Mouse (Mus musculus): ENCODE results near the gene 4933430I17Rik. TPM values are rescaled to one million over a fixed set of nuclear protein-coding genes. Genes with fewer than 3 reads are reported as not detected.
"Not testable (repeated sequence)": the region's sequence is repeated elsewhere in the genome, so short reads cannot be mapped to it uniquely, and the experiment has no call there.

The 4933430I17Rik gene
- polyA plus RNA-seq, 1 experiment from 2014 or later = 1.3 TPM

DNA sequence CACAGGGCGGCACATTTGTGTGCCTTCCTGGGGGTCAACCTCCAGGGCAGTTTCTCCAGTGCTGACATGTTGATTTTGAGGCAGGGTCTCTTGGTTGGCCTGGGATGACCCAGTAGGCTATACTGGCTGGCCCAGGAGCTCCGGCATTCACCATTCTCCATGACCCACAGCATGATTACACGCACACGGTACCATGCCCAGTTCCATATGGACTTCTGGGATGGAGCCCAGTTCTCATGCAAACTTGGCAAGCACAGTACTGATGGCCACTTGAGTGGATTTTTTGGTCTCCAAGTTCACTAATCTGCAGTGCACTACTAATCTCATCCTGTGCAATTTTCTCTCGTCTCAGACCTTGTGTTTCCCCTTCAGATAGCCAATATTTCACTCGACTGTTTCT, 42.5 kb downstream of the 4933430I17Rik start:
- DNase-seq (ENCODE audit: extremely low spot score, low spot score) = no peak
- no peak overlapping the region for H3K27ac ChIP-seq
- H3K27me3 ChIP-seq (ENCODE audit: poor library complexity, severe bottlenecking) = no peaks in the 10 kb centered on the region; the same call in 1 of the 2 replicates
- WGBS = 90% methylated on average over 6 of the region's 6 CpGs
- H3K36me3 ChIP-seq (replicated peaks) = no peaks in the 10 kb centered on the region
- no peaks in the 10 kb centered on the region for H3K9me3 ChIP-seq
- H3K4me3 ChIP-seq = no peak overlapping the region
- H3K4me1 ChIP-seq = no peaks in the 10 kb centered on the region

DNA sequence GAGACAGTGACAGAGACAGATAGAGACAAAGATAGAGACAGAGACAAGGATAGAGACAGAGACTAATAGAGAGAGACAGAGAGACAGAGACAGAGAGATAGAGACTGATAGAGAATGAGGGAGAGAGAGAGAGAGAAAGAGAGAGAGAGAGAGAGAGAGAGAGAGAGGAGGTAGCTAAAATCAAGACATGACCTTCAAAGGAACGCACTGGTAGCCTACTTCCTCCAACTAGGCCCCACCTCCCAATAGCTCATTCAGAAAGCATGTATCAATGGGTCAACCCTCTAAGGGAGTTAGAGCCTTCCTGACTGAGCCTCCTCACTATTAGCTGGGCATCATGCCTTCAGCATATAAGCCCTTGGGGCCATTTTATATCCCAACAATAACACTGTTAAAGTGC, 43.2 kb downstream of the 4933430I17Rik start:
- Histone ChIP-seq H3K9me3 (no peaks in the 10 kb centered on the region), H3K4me3 (no peak overlapping the region), H3K27ac (no peak overlapping the region), H3K27me3 (ENCODE audit: poor library complexity, severe bottlenecking) (no peaks in the 10 kb centered on the region; the same call in 1 of the 2 replicates), H3K4me1 (no peaks in the 10 kb centered on the region), H3K36me3 (replicated peaks) (no peaks in the 10 kb centered on the region)
- 85% methylated on average over 1 of the region's 1 CpGs for WGBS
- DNase-seq (ENCODE audit: extremely low spot score, low spot score) = no peak

DNA sequence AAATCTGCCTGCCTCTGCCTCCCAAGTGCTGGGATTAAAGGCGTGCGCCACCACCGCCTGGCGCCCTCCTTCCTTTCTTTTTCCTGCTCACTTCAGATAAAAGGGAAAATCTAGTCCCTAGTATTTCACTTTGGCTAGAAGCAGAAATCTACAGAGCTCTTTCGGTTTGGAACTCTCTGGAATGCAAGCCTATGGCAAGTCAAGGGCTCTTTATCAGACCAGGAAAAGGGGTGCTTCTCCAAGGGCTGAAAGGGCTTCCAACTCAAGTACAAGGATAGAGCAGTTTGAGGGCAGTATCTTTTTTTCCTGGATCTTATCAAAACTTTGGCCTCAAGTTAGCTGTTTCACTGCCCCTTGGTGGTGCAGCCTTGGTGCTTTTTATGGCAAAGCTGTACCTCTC, 44.4 kb downstream of the 4933430I17Rik start:
- Histone ChIP-seq H3K4me3 (no peak overlapping the region), H3K4me1 (no peaks in the 10 kb centered on the region), H3K9me3 (no peaks in the 10 kb centered on the region), H3K36me3 (replicated peaks) (no peaks in the 10 kb centered on the region), H3K27me3 (ENCODE audit: poor library complexity, severe bottlenecking) (no peaks in the 10 kb centered on the region; the same call in 1 of the 2 replicates), H3K27ac (no peak overlapping the region)
- 95% methylated on average over 5 of the region's 5 CpGs for WGBS
- DNase-seq (ENCODE audit: extremely low spot score, low spot score) = no peak

DNA sequence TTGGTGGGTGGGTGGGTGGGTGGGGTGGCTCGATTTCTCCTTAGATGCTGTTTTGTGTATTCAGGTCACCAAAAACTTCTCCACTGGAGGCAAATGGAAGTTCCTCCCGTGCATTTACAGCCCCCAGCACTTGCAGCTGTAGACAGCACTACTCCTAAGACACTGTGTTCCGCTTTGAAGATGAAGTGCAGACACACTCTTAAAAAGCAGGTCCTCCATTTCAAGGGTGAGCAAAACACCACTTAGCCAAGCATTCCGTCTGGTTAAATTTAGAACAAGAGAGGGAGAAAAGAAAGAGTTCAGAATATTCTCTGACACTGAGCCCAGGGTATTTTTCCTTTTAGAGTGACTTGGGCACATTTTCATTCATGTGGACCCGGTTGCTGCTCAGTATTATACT, 44.9 kb downstream of the 4933430I17Rik start:
- no peak for DNase-seq (ENCODE audit: extremely low spot score, low spot score)
- H3K27me3 ChIP-seq (ENCODE audit: poor library complexity, severe bottlenecking) = no peaks in the 10 kb centered on the region; the same call in 1 of the 2 replicates
- no peaks in the 10 kb centered on the region for H3K4me1 ChIP-seq
- H3K27ac ChIP-seq = no peak overlapping the region
- no peaks in the 10 kb centered on the region for H3K36me3 ChIP-seq (replicated peaks)
- H3K9me3 ChIP-seq = no peaks in the 10 kb centered on the region
- WGBS = 81% methylated on average over 5 of the region's 5 CpGs
- no peak overlapping the region for H3K4me3 ChIP-seq

DNA sequence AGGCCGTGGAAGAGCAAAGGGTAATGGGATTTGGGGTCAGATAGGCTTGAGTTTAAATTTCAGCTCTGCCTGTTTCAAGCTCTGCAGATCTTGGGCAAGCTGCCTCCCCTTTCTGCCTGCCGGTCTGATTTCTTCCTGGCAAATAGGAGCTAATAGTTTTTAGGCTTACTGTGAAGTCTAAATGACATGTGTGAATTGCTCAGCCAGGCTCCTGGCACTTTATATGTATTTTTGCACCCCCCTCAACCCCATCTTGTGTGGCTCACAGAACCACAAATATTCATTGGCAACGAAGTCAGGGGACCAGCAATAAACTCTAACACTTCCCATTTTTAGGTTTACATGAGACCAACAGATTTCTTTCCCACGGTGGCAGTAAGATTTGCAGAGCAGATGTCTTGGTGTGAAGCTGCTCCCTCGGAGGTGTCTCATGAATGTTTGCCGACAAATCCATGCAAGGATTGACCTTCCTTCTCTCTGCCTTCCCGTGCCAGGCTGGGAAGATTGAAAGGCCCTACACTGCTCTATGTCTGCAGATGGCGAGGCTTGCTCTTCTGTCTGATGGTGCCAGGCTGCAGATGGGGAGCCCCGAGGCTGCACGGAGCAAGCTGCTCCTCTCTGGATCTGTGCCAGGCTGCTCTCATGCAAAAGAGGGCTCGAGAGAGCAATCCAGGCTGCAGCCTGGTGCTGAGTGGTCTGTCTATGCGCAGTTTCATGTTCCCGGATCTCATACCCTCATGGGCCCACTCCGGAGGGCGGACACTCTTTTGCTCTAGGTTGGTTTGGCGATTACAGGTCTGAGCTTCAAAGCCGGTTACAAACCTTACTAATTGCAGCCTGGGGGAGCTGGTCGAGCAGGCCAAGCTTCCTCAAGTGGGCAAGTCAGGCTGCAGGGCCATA, 57.4 kb downstream of the 4933430I17Rik start:
- H3K36me3 ChIP-seq (replicated peaks) = no peaks in the 10 kb centered on the region
- H3K9me3 ChIP-seq = no peaks in the 10 kb centered on the region
- peak overlapping the region; percentile 95 for H3K27ac ChIP-seq
- WGBS = 33% methylated on average over 18 of the region's 18 CpGs
- peaks cover 38% of the 10 kb centered on the region for H3K27me3 ChIP-seq (ENCODE audit: poor library complexity, severe bottlenecking)
- DNase-seq (ENCODE audit: extremely low spot score, low spot score) = no peak
- peak overlapping the region; percentile 71 for H3K4me3 ChIP-seq
- H3K4me1 ChIP-seq = peaks cover 41% of the 10 kb centered on the region

DNA sequence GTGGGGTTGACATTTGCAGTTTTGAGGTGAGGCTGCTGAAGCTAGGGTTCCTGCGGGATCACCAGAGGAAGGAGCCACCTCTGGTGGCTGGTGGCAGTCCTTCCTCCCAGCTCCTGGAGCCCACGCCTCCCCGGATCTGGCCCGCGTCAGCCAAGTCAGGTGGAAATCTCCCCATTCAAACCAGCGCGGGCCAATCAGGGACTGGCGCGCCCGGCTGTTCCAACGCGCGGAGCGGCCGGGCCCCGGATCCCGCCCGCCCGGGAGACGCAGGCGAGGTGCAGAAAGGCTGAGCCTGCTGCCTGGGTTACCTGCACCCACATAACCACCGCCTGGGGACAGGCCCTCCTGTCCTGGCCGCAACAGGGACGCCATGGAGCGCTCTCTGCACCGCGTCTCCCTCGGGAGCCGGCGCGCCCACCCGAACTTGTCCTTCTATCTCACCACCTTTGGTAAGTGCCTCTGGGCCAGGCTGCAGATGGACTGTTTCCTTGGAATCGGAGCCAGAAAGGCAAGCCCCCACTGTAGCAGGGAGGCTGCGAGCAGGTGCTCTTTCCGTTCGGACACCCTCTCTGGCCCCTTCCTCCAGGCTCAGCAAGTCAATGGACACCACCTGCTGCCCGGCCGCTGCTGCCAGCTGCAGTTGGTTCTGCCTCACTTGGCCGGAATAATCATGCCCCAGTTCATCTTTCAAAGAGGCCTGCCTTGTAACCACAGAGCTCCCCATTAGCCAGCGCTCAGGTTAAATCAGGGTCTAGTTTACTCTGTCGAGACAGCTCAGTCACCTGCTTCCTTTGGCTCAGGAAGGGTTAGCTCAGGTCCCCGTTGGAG, 58.3 kb downstream of the 4933430I17Rik start:
- Histone ChIP-seq H3K4me3 (peak overlapping the region; percentile 71), H3K27ac (peak overlapping the region; percentile 95), H3K9me3 (no peaks in the 10 kb centered on the region), H3K27me3 (ENCODE audit: poor library complexity, severe bottlenecking) (peaks cover 38% of the 10 kb centered on the region), H3K4me1 (peaks cover 41% of the 10 kb centered on the region), H3K36me3 (replicated peaks) (no peaks in the 10 kb centered on the region)
- peak; percentile 76 for DNase-seq (ENCODE audit: extremely low spot score, low spot score)
- under 1% methylated on average over 42 of the region's 42 CpGs for WGBS

DNA sequence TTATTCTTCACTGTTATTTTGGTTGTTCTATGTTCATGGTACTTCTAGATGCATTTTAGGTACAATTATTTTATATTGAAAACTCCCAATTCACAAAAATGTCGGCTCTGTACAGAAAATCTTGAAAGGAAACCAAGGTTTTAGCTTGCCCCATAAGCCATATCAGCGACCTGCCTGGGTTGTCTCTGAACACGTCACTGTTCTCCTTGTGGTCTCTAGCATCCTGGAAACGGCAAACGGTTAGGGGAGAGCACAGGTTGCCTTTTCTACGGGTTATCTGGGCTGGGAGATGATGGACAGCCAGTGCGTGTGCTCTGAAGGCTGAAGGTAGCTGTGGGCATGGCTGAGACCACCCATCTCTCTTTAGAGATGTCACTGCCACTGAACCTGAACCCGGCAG, 61.9 kb downstream of the 4933430I17Rik start:
- Histone ChIP-seq H3K4me1 (peaks cover 55% of the 10 kb centered on the region), H3K9me3 (no peaks in the 10 kb centered on the region), H3K4me3 (no peak overlapping the region), H3K27ac (no peak overlapping the region), H3K27me3 (ENCODE audit: poor library complexity, severe bottlenecking) (peaks cover 31% of the 10 kb centered on the region), H3K36me3 (replicated peaks) (no peaks in the 10 kb centered on the region)
- no peak for DNase-seq (ENCODE audit: extremely low spot score, low spot score)
- WGBS = 90% methylated on average over 8 of the region's 8 CpGs

DNA sequence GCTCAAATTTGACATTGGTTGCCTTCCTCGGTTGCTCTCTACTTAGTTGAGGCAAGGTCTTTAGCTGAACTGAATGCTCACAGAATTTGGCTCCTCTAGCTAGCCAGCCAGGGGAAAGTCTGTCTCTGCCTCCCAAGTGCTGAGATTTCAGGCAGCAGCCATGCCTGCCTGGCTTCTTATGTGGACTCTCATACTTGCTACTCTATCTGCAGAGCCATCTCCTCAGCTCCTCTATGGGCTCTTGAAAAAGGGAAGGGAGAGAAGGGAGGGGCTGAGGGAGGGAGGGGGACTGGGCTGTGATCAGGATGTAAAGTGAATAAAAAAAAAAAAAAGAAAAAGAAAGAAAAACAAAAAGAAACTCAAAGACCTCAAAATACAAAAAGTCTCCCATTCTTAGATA, 65.7 kb downstream of the 4933430I17Rik start:
- H3K4me3 ChIP-seq = no peak overlapping the region
- no peaks in the 10 kb centered on the region for H3K27me3 ChIP-seq (ENCODE audit: poor library complexity, severe bottlenecking)
- no peak overlapping the region for H3K27ac ChIP-seq
- H3K4me1 ChIP-seq = peaks cover 31% of the 10 kb centered on the region
- no peaks in the 10 kb centered on the region for H3K36me3 ChIP-seq (replicated peaks)
- 96% methylated on average over 1 of the region's 1 CpGs for WGBS
- no peaks in the 10 kb centered on the region for H3K9me3 ChIP-seq
- DNase-seq (ENCODE audit: extremely low spot score, low spot score) = no peak

DNA sequence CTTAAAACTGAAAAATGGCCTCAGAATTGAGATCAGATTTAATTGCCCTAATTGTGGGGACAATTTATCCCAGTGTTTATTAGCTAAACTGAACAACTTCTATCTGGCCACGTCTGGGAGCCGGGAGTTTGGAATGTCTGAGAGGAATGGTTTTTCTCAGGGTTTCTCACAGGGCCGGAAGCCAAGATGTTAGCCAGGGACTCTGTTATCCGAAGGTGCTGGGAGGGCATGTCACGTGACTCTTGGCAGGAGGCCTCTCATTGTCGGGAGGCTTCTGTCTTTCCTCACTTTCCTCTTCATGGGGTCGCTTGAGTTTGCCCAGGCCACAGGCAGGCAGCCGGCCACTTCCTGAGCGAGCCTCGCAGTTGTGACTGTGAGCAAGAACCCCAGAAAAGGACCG, 66.2 kb downstream of the 4933430I17Rik start:
- Histone ChIP-seq H3K4me1 (peaks cover 29% of the 10 kb centered on the region), H3K27ac (peak overlapping the region; percentile 71), H3K36me3 (replicated peaks) (no peaks in the 10 kb centered on the region), H3K27me3 (ENCODE audit: poor library complexity, severe bottlenecking) (no peaks in the 10 kb centered on the region), H3K9me3 (no peaks in the 10 kb centered on the region), H3K4me3 (0 out of 2 replicates have a peak overlapping the region, but pooled peaks have one; percentile 12)
- 10% methylated on average over 11 of the region's 11 CpGs for WGBS
- no peak for DNase-seq (ENCODE audit: extremely low spot score, low spot score)

DNA sequence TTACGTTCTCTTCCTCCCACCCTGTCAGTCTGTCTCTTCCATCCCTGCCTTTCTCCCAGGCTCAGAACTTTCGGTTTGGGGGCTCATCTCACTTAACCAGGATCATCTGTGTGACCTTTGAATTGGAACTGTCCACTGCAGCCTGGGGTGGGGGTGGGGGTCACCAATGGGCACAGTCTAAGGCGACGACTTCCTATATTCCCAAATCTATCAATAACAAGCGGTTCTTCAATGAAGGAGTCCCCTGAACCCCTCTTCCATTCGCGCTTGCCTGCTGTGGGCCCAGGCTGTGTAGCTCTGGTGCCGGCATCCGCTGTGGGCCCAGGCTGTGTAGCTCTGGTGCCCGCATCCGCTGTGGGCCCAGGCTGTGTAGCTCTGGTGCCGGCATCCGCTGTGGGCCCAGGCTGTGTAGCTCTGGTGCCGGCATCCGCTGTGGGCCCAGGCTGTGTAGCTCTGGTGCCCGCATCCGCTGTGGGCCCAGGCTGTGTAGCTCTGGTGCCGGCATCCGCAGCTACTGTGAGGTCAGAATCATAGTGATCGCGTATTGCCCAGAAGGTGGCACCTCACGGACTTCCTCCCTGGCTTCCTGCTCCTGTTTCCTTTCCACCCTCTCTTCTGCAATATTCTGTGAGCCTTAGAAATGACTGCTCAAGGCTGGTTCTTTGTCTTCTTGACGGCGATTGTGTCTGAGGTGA, 68.5 kb downstream of the 4933430I17Rik start:
- H3K4me3 ChIP-seq, H3K9me3 ChIP-seq: not testable (repeated sequence)
- WGBS = 92% methylated on average over 24 of the region's 24 CpGs

DNA sequence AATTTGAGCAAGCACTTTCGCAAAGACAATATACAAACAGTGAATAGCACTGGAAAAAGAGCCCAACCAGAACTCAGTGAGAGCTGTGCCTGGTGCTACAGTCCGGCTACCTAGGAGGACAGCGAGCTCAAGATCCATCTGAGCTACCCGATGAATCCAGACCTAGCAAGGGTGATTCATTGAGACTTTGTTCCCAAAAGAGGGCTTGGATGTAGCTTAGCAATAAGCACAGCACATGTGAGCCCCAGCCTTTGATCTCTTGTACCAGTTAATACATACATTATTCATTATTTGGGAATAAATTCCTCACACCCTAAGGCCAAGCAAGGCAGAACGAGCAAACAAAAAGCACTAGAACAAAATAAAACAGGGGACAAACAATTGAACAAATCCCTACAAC, 69.3 kb downstream of the 4933430I17Rik start:
- WGBS = 71% methylated on average over 5 of the region's 5 CpGs
- H3K9me3 ChIP-seq = no peaks in the 10 kb centered on the region
- H3K36me3 ChIP-seq (replicated peaks) = no peaks in the 10 kb centered on the region
- H3K4me3 ChIP-seq = no peak overlapping the region
- no peak overlapping the region; the same call in 1 of the 2 replicates for H3K27ac ChIP-seq
- no peak for DNase-seq (ENCODE audit: extremely low spot score, low spot score)
- H3K27me3 ChIP-seq (ENCODE audit: poor library complexity, severe bottlenecking) = no peaks in the 10 kb centered on the region
- peaks cover 29% of the 10 kb centered on the region for H3K4me1 ChIP-seq

More for the DNA sequence above, 68.5 kb downstream of the 4933430I17Rik start:
- not testable (repeated sequence) for DNase-seq (ENCODE audit: extremely low spot score, low spot score); H3K36me3 ChIP-seq (replicated peaks); H3K27me3 ChIP-seq (ENCODE audit: poor library complexity, severe bottlenecking)
- Histone ChIP-seq H3K27ac (peak overlapping the region; percentile 44; the same call in 1 of the 2 replicates), H3K4me1 (peaks cover 29% of the 10 kb centered on the region)

DNA sequence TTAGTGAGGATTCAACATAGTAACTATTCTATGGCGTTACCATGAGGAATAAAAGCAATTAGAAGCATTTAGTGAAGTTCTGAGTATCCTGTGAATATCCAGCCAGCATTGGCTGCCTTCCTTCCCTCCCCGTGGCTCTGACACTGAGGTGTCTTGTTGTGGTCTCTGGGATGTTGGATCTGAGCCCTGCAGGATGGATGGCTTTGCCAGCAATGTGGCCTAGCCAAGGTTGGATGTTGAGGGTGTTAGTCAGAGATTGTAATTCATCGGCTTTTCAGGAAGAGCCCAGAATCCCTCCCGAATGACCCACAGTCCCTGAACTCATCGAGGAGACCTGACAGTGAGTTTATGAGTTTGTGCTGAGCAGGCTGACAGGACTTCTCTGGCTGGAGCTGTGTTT, 70.9 kb downstream of the 4933430I17Rik start:
- Histone ChIP-seq H3K36me3 (replicated peaks) (no peaks in the 10 kb centered on the region), H3K4me1 (peaks cover 23% of the 10 kb centered on the region), H3K27me3 (ENCODE audit: poor library complexity, severe bottlenecking) (no peaks in the 10 kb centered on the region), H3K27ac (no peak overlapping the region), H3K9me3 (no peaks in the 10 kb centered on the region), H3K4me3 (no peak overlapping the region)
- no peak for DNase-seq (ENCODE audit: extremely low spot score, low spot score)
- WGBS = 84% methylated on average over 5 of the region's 5 CpGs

All from forebrain, embryonic 10.5 days (tissue).